Mouse (Mus musculus) heart, embryonic 12.5 days (tissue): ENCODE measurements around the gene Ctdspl. TPM values are rescaled to one million over a fixed set of nuclear protein-coding genes. Genes with fewer than 3 reads are reported as not detected.
A peak's percentile ranks its signal among the peaks of the same experiment; 100 is the strongest.

Experiments used
- ATAC-seq: fragments of 200-750 bp; cut with Nextera tagmentation; 2 replicates; pipeline ENCODE4 v1.8.0; 2017; ENCODE audit warnings: moderate TSS enrichment, moderate library complexity; ENCODE audit not compliant: insufficient number of reproducible peaks, low FRiP score
- H3K27ac ChIP-seq: fragments of 300-500 bp; sonication (generic); 2 replicates; pipeline ENCODE4 v1.5.1; 2016; ENCODE audit warnings: mild to moderate bottlenecking, moderate library complexity; ENCODE audit not compliant: poor library complexity, severe bottlenecking
- H3K27me3 ChIP-seq: fragments of 300-500 bp; sonication (generic); replicated peaks from 2 replicates; pipeline ENCODE4 v1.6.1; 2016; ENCODE audit warnings: mild to moderate bottlenecking, moderate library complexity
- H3K36me3 ChIP-seq: fragments of 300-500 bp; sonication (generic); 2 replicates; pipeline ENCODE4 v1.6.1; 2016; ENCODE audit warnings: mild to moderate bottlenecking, moderate library complexity
- H3K4me1 ChIP-seq: fragments of 300-500 bp; sonication (generic); replicated peaks from 2 replicates; pipeline ENCODE4 v1.6.1; 2016; ENCODE audit warnings: mild to moderate bottlenecking
- H3K4me2 ChIP-seq: fragments of 300-500 bp; sonication (generic); 2 replicates; pipeline ENCODE4 v1.6.1; 2016; ENCODE audit warnings: mild to moderate bottlenecking, moderate library complexity
- H3K4me3 ChIP-seq: fragments of 300-500 bp; sonication (generic); 2 replicates; pipeline ENCODE4 v1.5.1; 2016; ENCODE audit warnings: mild to moderate bottlenecking
- H3K9ac ChIP-seq: fragments of 300-500 bp; sonication (generic); 2 replicates; pipeline ENCODE4 v1.6.1; 2016; ENCODE audit warnings: mild to moderate bottlenecking, moderate library complexity
- H3K9me3 ChIP-seq: fragments of 300-500 bp; sonication (generic); replicated peaks from 2 replicates; pipeline ENCODE4 v1.6.1; 2016; ENCODE audit warnings: mild to moderate bottlenecking, moderate library complexity
- WGBS: fragments of 180-500 bp; shearing (Covaris S2); methylation state at CpG from one replicate; pipeline ENCODE4 v1.1.7; 2016; 5-methylcytosine and 5-hydroxymethylcytosine counted together
- microRNA-seq: library from miRNA; unstranded; fragments of <30 nt; microRNA quantifications from one replicate; pipeline ENCODE4, GENCODE M21; 2017
- polyA plus RNA-seq: library from polyadenylated mRNA; unstranded; fragments of >200 nt; fragmentation: Nextera tagmentation; extraction: Ambion mirVana; gene quantifications from 2 replicates; pipeline ENCODE4 v1.2.1, GENCODE M21; 2016

Gene Ctdspl
- polyA plus RNA-seq, 1 experiment from 2014 or later = 7.8 TPM

- H3K4me1 ChIP-seq = peaks cover 59% of the 10 kb centered on the region
- WGBS = 3% methylated on average over 1 of the region's 1 CpGs
- ATAC-seq = peak; percentile 19
- peak overlapping the region; percentile 7; the same call in 1 of the 2 replicates for H3K4me2 ChIP-seq
- H3K36me3 ChIP-seq = peaks cover 4% of the 10 kb centered on the region; the same call in 1 of the 2 replicates
- no peak overlapping the region for H3K4me3 ChIP-seq
- no peaks in the 10 kb centered on the region for H3K9me3 ChIP-seq
- no peaks in the 10 kb centered on the region for H3K27me3 ChIP-seq
- H3K9ac ChIP-seq = no peak overlapping the region
- H3K27ac ChIP-seq = peak overlapping the region; percentile 2; the same call in 1 of the 2 replicates
These were observed 160.2 kb downstream of the Ctdspl start for GRCm38 (mm10) chr9:119086451-119086850.

DNA sequence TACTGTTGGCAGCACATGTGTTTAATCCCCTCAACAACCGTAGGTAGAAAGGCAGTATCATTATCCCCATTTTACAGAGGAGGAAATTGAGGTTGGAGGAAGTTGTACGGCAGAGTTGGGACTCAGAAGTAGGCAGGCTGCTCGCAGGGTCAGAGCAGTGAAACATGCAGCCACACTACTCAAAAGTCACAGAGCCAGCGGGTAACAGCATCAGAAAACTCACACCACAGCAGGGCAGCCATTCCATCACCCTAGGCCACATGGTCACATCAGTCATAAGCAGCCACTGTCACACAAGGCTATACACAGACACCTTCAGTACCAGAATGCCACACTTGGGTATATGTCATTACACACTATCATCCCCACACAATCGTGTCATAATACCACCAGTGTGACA, 161.1 kb downstream of the Ctdspl start:
- Histone ChIP-seq H3K27me3 (no peaks in the 10 kb centered on the region), H3K36me3 (peaks cover 3% of the 10 kb centered on the region; the same call in 1 of the 2 replicates), H3K4me3 (peak overlapping the region; percentile 48), H3K9me3 (no peaks in the 10 kb centered on the region), H3K4me1 (peaks cover 59% of the 10 kb centered on the region), H3K27ac (0 out of 2 replicates have a peak overlapping the region, but pooled peaks have one; percentile 2), H3K4me2 (peak overlapping the region; percentile 73), H3K9ac (peak overlapping the region; percentile 57; the same call in 1 of the 2 replicates)
- 79% methylated on average over 5 of the region's 5 CpGs for WGBS
- ATAC-seq = no peak

GRCm38 (mm10) chr9:119088148-119088801, 162.0 kb downstream of the Ctdspl start:
- WGBS = under 1% methylated on average over 24 of the region's 24 CpGs
- Histone ChIP-seq H3K4me1 (peaks cover 59% of the 10 kb centered on the region), H3K9ac (peak overlapping the region; percentile 57), H3K36me3 (no peaks in the 10 kb centered on the region; the same call in 1 of the 2 replicates), H3K4me3 (peak overlapping the region; percentile 48), H3K27ac (peak overlapping the region; percentile 73), H3K27me3 (no peaks in the 10 kb centered on the region), H3K4me2 (peak overlapping the region; percentile 73), H3K9me3 (no peaks in the 10 kb centered on the region)
- peak; percentile 82 for ATAC-seq

DNA sequence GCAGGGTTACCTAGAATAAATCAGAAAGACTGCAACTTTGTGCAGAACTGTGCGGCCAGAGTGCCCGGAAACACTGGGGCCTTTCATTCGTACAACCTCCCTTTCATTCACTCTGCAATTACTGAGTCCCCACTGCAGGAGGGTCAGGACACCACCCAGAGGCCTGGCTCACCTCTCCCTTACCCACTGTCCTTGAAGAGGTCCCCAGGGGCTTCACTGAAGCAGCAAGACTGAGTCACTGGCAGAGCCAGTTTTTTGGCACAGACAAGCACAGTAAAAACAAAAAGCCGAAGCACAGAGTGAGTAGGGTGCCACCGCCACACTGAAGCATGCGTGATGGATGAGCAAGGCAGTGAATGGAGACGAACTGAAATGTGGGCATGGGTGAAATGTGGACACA, 163.2 kb downstream of the Ctdspl start:
- H3K4me2 ChIP-seq = no peak overlapping the region
- H3K27ac ChIP-seq = no peak overlapping the region
- no peak overlapping the region for H3K9ac ChIP-seq
- H3K27me3 ChIP-seq = no peaks in the 10 kb centered on the region
- peaks cover 63% of the 10 kb centered on the region for H3K4me1 ChIP-seq
- no peak for ATAC-seq
- H3K4me3 ChIP-seq = no peak overlapping the region
- no peaks in the 10 kb centered on the region for H3K9me3 ChIP-seq
- no peaks in the 10 kb centered on the region for H3K36me3 ChIP-seq
- 69% methylated on average over 7 of the region's 7 CpGs for WGBS

GRCm38 (mm10) chr9:119090462-119090861, 164.2 kb downstream of the Ctdspl start:
- H3K36me3 ChIP-seq = no peaks in the 10 kb centered on the region
- 0 out of 2 replicates have a peak, but pooled peaks cover 6% of the 10 kb centered on the region for H3K27me3 ChIP-seq
- 88% methylated on average over 5 of the region's 5 CpGs for WGBS
- no peaks in the 10 kb centered on the region for H3K9me3 ChIP-seq
- H3K27ac ChIP-seq = no peak overlapping the region
- peaks cover 56% of the 10 kb centered on the region for H3K4me1 ChIP-seq
- H3K4me2 ChIP-seq = no peak overlapping the region
- no peak overlapping the region for H3K4me3 ChIP-seq
- H3K9ac ChIP-seq = no peak overlapping the region
- no peak for ATAC-seq

DNA sequence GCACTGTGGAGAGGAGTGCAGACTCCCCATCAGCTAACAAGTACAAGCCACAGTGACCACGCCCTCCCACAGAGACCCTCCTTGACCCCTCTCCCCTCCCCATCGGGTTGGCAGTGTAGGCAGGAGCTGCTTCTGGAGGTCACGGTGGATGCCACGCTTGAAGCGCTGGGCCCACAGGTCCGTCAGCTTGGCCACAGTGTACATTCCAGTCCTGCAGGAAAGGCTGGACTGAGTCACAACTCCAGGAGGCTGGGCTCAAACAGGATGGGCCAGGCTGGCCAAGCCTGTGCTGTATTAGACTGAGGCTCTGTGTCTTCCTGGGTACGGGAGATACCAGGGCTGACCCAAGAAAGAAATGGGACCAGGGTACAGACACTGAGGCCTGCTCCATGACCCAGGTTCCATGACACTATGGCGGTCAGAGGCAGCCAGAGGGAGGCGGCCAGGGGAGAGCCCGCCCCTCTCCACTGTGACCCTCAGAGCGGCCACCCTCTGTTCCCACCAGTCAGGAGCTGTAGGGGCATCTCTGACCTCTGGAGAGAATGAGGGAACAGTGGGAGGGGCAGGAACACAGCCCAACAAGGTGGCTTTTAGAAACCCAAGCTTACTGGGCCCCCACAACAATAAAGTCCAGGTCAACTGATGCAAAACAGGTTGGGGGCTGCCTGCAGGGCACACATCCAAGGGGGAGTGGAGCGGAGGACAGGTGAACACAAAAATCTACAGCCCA, 165.5 kb downstream of the Ctdspl start:
- Histone ChIP-seq H3K4me3 (peak overlapping the region; percentile 66; the same call in 1 of the 2 replicates), H3K9ac (no peak overlapping the region; the same call in 1 of the 2 replicates), H3K36me3 (no peaks in the 10 kb centered on the region), H3K4me2 (peak overlapping the region; percentile 95), H3K9me3 (no peaks in the 10 kb centered on the region), H3K27ac (no peak overlapping the region), H3K27me3 (0 out of 2 replicates have a peak, but pooled peaks cover 10% of the 10 kb centered on the region), H3K4me1 (peaks cover 43% of the 10 kb centered on the region)
- 69% methylated on average over 11 of the region's 12 CpGs for WGBS
- no peak for ATAC-seq

- H3K27ac ChIP-seq = no peak overlapping the region
- no peaks in the 10 kb centered on the region for H3K9me3 ChIP-seq
- ATAC-seq = no peak
- H3K4me1 ChIP-seq = peaks cover 35% of the 10 kb centered on the region
- H3K27me3 ChIP-seq = 0 out of 2 replicates have a peak, but pooled peaks cover 10% of the 10 kb centered on the region
- no peaks in the 10 kb centered on the region for H3K36me3 ChIP-seq
- peak overlapping the region; percentile 66 for H3K4me3 ChIP-seq
- 4% methylated on average over 45 of the region's 45 CpGs for WGBS
- H3K4me2 ChIP-seq = peak overlapping the region; percentile 95
- H3K9ac ChIP-seq = peak overlapping the region; percentile 71
These were observed 166.5 kb downstream of the Ctdspl start for GRCm38 (mm10) chr9:119092473-119093418.

Small RNA genes within 50 kb of the gene (microRNA-seq; reads per million reads assigned to microRNA genes)
- 8.0 reads per million, percentile 21 among the genes with 10 or more reads in this experiment for gene Mir26a-1

Other genes with a start within 250 kb of the Ctdspl start
- 14.3 and 15.3 TPM in 2 replicates for gene Vill, start 126.3 kb downstream of the Ctdspl start, polyA plus RNA-seq
- 19.1 and 20.7 TPM in 2 replicates for gene Plcd1, start 167.0 kb downstream of the Ctdspl start, polyA plus RNA-seq
- 0.49 and 0.55 TPM in 2 replicates for gene Dlec1, start 176.0 kb downstream of the Ctdspl start, polyA plus RNA-seq
- gene Acaa1b, start 230.6 kb downstream of the Ctdspl start, polyA plus RNA-seq = 0.35 and 0.78 TPM in 2 replicates
- not detected in 2 replicates for gene Gm47289, start 232.7 kb downstream of the Ctdspl start, polyA plus RNA-seq